Mouse (Mus musculus) layer of hippocampus, postnatal 14 days (tissue): ENCODE data around the gene Fip1l1. TPM values are rescaled to one million over a fixed set of nuclear protein-coding genes. Genes with fewer than 3 reads are reported as not detected.

ENCODE experiments used
- DNase-seq, 2 experiments: peaks; one replicate each; pipeline ENCODE4 v3.0.0; 2021 to 2022; ENCODE audit warnings: low spot score in 2 of 2, mixed read lengths in 1 of 2
- long read RNA-seq, 2 experiments: library from polyadenylated mRNA; stranded (forward); transcript quantifications; one replicate each; pipeline ENCODE4 v2.0.0; 2021
- total RNA-seq, 2 experiments: library from RNA; stranded (reverse); gene quantifications; 2 replicates each; pipeline ENCODE4 v1.2.3; 2021

Fip1l1 gene
- 10 to 100 TPM; 64.9 to 66.1 TPM for total RNA-seq
- long read RNA-seq, experiment 1, full-length matches to known transcripts: 37 of 46 reads
- long read RNA-seq, experiment 1, partial matches to known transcripts: 0 of 46 reads
- long read RNA-seq, experiment 1, other reads (novel, unspliced or antisense): 9 of 46 reads
- long read RNA-seq, experiment 2, full-length matches to known transcripts: 42 of 78 reads
- long read RNA-seq, experiment 2, partial matches to known transcripts: 4 of 78 reads
- long read RNA-seq, experiment 2, other reads (novel, unspliced or antisense): 32 of 78 reads

DNA sequence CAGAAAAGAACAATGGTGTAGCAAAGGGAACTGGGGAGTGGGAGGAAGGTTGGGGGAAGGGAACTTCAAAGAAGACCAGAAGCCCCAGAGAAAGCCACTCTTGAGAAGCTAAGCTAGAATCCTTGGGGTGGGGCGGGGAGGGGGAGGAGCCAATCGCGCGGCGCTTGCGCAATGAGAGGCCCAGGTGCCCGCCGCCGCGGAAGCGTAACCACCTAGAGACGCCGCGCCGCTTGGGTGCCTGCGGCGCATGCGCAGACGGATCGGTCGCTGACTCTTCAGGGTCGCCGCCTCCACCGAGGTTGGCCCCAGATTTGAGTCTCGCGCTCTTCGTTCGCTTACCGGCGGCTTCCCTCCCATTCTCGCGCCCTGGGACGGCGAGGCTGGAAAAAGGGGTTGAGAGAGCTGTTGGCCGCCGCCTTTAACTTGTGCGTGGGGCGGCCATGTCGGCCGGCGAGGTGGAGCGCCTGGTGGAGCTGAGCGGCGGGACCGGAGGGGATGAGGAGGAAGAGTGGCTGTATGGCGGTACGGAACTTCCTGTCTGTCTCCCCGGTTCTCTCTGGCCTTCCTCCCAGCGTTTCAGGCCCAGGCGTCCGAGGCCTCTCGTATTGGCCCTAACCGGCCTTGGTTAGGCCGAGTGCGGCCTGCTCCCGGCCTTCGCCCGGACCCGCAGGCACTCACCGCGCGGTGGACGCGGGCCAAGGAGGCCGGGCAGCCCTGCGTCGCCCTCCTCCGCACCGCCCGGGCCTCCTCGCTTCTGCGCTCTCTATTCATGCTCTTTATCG, at the start of gene Fip1l1:
Fip1l1 (plus strand) TSS at position 210 of the 782 bp plus-strand sequence.
- peak; percentile 91 to 92 for DNase-seq

GRCm38 (mm10) chr5:74492705-74493104, 42.5 kb upstream of the Fip1l1 start:
- no peak for DNase-seq

GRCm38 (mm10) chr5:74511686-74512085, 23.6 kb upstream of the Fip1l1 start:
- DNase-seq: peak; percentile 17 to 53

GRCm38 (mm10) chr5:74527025-74527424, 8.2 kb upstream of the Fip1l1 start:
- DNase-seq: no peak

DNA sequence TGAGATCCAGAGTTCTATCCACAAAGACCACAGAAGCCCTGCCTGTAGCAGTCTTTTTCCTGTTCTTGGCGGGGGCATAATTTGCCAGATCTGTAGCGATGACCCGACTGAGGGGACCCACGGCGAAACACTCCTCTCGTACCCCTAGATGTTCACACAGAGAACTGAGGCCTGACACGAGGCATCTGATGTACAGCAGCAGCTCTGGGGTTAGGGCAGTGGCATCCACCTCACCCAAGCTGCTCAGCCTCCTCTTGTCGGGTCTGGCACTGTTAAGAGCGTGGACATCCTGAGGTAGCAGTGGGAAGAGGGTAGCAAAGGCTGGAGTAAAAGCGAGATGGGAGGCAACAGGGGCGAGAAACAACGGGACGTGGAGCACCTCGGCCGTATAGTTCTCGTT, 4.5 kb upstream of the Fip1l1 start:
- no peak for DNase-seq

- peak; percentile 96 to 98 for DNase-seq
Observed at GRCm38 (mm10) chr5:74531630-74532280, 3.5 kb upstream of the Fip1l1 start, which contains the start of gene Scfd2. Gene Scfd2, minus strand, starts transcription at chr5:74531759.

DNA sequence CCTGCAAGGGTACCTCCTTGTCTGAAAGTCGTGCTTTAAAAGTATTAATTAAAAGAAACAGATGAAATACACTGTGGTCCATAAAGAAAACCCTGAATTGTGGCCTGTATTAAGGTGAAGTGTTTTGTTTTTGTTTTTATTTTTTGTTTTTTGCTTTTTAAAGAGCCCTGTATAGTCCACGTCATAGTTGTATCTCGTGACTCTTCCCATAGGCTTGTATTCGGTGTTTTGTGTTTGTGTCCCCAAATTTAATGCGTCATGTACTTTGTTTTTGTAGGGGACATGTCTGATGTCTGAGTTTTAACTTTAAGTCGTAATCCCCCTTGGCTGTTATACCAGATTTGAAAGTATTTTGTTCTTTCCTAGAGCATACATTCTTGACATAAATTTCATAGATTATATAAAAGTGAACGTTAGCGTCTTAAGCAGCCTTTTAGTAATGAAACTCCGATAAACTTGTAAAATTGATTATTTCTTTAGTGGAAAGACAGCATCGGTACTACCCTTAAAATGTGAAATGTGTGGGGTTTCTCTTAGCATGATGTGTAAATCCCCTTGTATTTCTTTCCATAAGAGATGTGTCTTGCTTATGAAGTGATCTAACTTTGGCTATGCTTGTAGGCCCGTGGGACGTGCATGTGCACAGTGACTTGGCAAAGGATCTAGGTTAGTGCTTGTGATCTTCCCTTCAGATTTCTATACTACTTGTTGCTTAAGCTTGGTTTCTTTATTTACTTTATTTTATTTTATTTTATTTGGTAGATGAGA, 1.1 kb downstream of the Fip1l1 start:
- no peak for DNase-seq

DNA sequence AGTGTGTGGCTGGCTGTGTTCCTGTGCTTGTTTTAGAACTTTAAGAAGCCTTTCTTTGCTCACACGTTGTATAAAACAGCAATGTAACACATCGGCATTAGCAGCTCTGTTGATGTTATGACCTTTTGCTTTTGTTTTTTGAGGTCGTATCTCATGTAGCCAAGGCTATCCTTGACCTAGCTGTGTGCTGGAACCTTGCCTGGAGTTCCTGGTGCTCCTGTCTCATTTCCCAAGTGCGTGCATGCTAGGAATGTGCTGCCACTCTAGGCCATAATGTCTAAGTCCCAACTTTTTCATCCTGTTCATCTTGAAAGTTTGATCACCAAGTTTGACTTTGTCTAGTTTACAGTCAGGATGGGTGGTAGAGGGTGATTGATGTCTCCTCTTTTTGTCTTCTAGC, 10.4 kb downstream of the Fip1l1 start:
- DNase-seq: no peak

DNA sequence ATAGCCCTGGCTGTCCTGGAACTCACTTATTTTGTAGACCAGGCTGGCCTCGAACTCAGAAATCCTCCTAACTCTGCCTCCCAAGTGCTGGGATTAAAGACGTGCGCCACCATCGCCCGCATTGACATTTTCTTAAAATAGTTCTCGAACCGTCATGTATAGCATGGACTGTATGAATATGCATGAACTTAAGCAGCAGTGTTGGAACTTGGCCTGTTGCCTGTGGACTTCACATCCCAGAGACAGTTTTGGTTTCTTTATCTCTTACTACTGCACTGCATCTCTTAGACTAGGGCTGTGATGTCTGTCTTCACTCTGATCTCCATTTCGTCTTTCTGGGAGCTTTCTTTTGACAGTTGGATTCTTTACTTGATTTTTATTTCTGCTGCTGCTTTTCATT, 14.3 kb downstream of the Fip1l1 start:
- no peak for DNase-seq

GRCm38 (mm10) chr5:74561151-74561550, 25.9 kb downstream of the Fip1l1 start:
- DNase-seq: no peak

DNA sequence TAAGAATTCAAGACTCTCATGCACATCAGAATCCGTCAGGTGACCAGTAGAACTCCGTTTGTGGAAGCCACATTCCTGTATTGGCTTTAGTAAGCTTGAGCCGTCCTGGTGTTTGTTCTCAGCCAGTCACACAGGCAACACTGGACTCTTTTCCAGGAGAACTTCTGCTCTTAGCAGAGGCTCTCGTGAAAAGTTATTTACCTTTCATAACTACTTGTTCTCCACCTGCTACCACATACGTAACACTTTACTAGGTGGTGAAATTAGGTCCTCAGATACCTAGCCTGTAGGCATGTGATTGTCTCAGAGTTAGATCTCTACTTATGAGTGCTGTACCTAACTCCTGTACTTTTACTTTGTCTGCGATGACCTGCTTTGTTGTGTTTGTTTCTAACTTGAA, 36.5 kb downstream of the Fip1l1 start:
- DNase-seq: no peak

DNA sequence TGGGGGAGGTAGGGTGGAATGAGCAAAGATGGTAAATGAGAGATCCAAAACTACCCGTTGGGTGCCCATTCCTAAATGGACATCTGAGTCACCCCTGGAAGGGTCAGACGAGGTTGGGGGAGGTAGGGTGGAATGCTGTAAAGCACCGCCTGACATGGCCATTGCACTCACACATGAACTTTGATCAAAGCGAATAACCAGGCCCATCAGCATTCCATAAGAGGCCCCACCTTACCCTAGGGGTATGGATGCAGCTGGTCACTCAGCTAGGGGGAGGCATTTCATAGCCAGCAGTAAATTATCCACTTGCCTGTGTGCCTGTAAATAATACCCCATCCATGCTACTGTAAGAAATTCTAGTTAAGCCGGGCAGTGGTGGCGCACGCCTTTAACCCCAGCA, 53.9 kb downstream of the Fip1l1 start:
- no peak for DNase-seq

- DNase-seq: no peak
Observed at GRCm38 (mm10) chr5:74591413-74591812, 56.2 kb downstream of the Fip1l1 start.

- DNase-seq: no peak
Observed at GRCm38 (mm10) chr5:74593147-74593546, 57.9 kb downstream of the Fip1l1 start.

GRCm38 (mm10) chr5:74600010-74600409, 64.8 kb downstream of the Fip1l1 start:
- no peak for DNase-seq

DNA sequence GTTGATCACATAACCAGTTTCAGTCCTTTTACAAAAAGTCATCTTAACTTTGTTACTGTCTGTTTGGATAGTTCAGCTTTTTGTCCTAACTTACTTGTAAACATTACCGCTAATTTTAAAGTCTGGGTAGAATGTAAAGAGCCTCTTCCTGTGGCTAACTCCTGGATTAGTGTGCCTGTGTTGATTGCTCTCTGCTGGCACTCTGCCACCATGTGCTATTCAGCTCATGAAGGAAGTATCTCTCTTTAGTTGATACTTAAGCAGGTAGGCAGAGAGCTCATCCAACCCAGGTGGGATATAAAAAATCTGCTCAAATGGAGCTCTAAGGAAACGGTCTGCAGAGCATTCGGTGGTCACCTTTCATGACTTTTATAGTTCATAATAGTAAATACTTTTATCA, 65.9 kb downstream of the Fip1l1 start:
- DNase-seq: no peak

GRCm38 (mm10) chr5:74601965-74602364, 66.7 kb downstream of the Fip1l1 start:
- no peak for DNase-seq

GRCm38 (mm10) chr5:74602371-74602770, 67.1 kb downstream of the Fip1l1 start:
- no peak for DNase-seq

DNA sequence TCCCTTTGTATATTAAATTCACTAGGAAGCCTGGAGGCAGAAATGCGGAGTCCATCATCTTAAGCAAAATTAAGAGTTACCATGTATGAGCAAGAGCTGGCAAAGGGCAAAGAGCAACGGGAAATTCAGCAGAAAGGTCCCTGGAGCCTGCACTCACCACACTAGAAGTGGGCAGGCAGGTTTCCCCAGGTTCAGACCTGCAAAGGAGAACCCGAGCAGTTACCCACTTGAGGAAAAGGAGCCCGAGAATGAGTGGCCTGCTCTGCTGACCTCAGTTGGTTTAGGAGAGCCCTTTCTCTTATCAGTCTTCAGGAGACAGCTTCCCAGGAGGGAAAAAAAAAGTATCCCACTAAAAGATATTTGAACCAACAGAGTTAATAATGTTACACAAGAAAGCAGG, 68.1 kb downstream of the Fip1l1 start:
- no peak for DNase-seq

GRCm38 (mm10) chr5:74606213-74606612, 71.0 kb downstream of the Fip1l1 start:
- DNase-seq: no peak

GRCm38 (mm10) chr5:74610511-74610910, 75.3 kb downstream of the Fip1l1 start:
- DNase-seq: no peak
